In the genomic region with DNA sequence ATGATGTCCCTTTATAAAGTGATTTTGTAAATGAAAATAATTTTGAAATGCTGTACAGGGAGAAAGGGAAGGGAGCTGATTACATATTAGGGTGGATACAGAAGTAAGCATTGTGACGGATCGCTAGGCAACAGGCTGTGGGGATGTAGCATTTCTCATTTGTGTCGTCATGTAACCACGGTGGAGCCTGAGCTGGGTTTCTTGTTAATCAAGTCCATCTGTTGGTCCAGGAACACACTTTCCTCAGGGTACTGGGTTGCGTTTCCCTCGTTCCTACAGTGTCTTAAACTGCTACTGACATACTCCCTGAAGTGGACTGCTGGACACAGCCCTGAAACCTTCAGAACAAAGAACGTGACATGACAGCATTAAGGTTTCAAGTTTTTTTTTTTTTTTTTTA, we compare ENCODE assay signal across 15 mouse cellular contexts. TPM values are rescaled to one million over a fixed set of nuclear protein-coding genes. Genes with fewer than 3 reads are reported as not detected.
DNase-seq lines count a peak whose midpoint lies in the region; ATAC-seq and TF ChIP-seq lines count a peak whose summit lies in the region.
"Had no signal": no experiment of that assay in that cellular context is flagged by ENCODE, and none has a peak within 500 bp of the region (broad histone marks: within the 10 kb centered on the region; RNA-seq: fewer than 3 reads in every experiment).

No protein-coding gene starts in this region.

- H3K27ac ChIP-seq in hindbrain, postnatal 0 days, result no peak overlapping the region
- H3K27ac ChIP-seq in hindbrain, embryonic 13.5 days, result no peak overlapping the region
- no peak overlapping the region for H3K27ac ChIP-seq in neural tube, embryonic 15.5 days (replicated peaks)
- H3K27ac ChIP-seq: macrophage; stomach, postnatal 0 days had no signal

- H3K36me3 ChIP-seq in hindbrain, postnatal 0 days (ENCODE audit: insufficient read depth, low read length), result peaks cover 9% of the 10 kb centered on the region; the same call in 1 of the 2 replicates
- H3K36me3 ChIP-seq in hindbrain, embryonic 13.5 days, result peaks cover 25% of the 10 kb centered on the region
- H3K36me3 ChIP-seq in neural tube, embryonic 15.5 days, result peaks cover 16% of the 10 kb centered on the region

- H3K9ac ChIP-seq in hindbrain, postnatal 0 days (replicated peaks; ENCODE audit: low read length), result no peak overlapping the region
- H3K9ac ChIP-seq in hindbrain, embryonic 13.5 days, result no peak overlapping the region
- no peak overlapping the region for H3K9ac ChIP-seq in neural tube, embryonic 15.5 days (replicated peaks)

- 39% methylated on average over 7 of the region's 7 CpGs for WGBS in hindbrain, postnatal 0 days
- 39% methylated on average over 7 of the region's 7 CpGs for WGBS in hindbrain, embryonic 13.5 days
- 52% methylated on average over 7 of the region's 7 CpGs for WGBS in neural tube, embryonic 15.5 days

- H3K4me1 ChIP-seq in hindbrain, postnatal 0 days (ENCODE audit: insufficient read depth, low read length), result no peaks in the 10 kb centered on the region
- H3K4me1 ChIP-seq in hindbrain, embryonic 13.5 days (replicated peaks), result peaks cover 14% of the 10 kb centered on the region; the same call in 1 of the 2 replicates
- H3K4me1 ChIP-seq in neural tube, embryonic 15.5 days, result 0 out of 2 replicates have a peak, but pooled peaks cover 4% of the 10 kb centered on the region

- no peak overlapping the region for H3K4me2 ChIP-seq in hindbrain, postnatal 0 days (ENCODE audit: low read depth, low read length)
- no peak overlapping the region for H3K4me2 ChIP-seq in hindbrain, embryonic 13.5 days
- no peak overlapping the region for H3K4me2 ChIP-seq in neural tube, embryonic 15.5 days

- no peaks in the 10 kb centered on the region for H3K27me3 ChIP-seq in hindbrain, postnatal 0 days (ENCODE audit: insufficient read depth, low read length)
- no peaks in the 10 kb centered on the region for H3K27me3 ChIP-seq in hindbrain, embryonic 13.5 days
- H3K27me3 ChIP-seq in neural tube, embryonic 15.5 days (replicated peaks), result no peaks in the 10 kb centered on the region

- no peak for ATAC-seq in hindbrain, postnatal 0 days
- no peak for ATAC-seq in hindbrain, embryonic 13.5 days (ENCODE audit: low FRiP score)
- ATAC-seq in neural tube, embryonic 15.5 days (ENCODE audit: low FRiP score), result peak; percentile 17; the same call in 1 of the 2 replicates

- peak; percentile 30 for DNase-seq in hindbrain, postnatal 0 days (ENCODE audit: low spot score)
- peak; percentile 78 for DNase-seq in embryo, embryonic 11 days
- DNase-seq in forelimb bud, embryonic 11.5 days (ENCODE audit: low read depth, low spot score), result peak; percentile 92
- DNase-seq in cerebellum, postnatal 4 days (ENCODE audit: low spot score in 2 of 2), result no peak
- no peak for DNase-seq in cerebellum, adult 9-10 months
- DNase-seq: cerebellum, adult 8-10 months; heart, postnatal 36 days; kidney, adult 11 months; spleen, adult 18-20 months; thymus, postnatal 36 days had no signal

- no peak for TF ChIP-seq CTCF in hindbrain, postnatal 0 days (IDR thresholded peaks at IDR 0.05; ENCODE audit: low read depth)

- no peaks in the 10 kb centered on the region for H3K9me3 ChIP-seq in hindbrain, postnatal 0 days (ENCODE audit: low read length)
- no peaks in the 10 kb centered on the region for H3K9me3 ChIP-seq in hindbrain, embryonic 13.5 days
- H3K9me3 ChIP-seq in neural tube, embryonic 15.5 days (replicated peaks), result no peaks in the 10 kb centered on the region

- H3K4me3 ChIP-seq in hindbrain, postnatal 0 days (ENCODE audit: low read length), result no peak overlapping the region
- H3K4me3 ChIP-seq in hindbrain, embryonic 13.5 days, result no peak overlapping the region
- no peak overlapping the region for H3K4me3 ChIP-seq in neural tube, embryonic 15.5 days (replicated peaks)
- H3K4me3 ChIP-seq: myocyte had no signal

RNA-seq across cellular contexts. Expression of gene Ttc28, which starts 18.6 kb away (rescaled TPM):
- 41.9 and 49.8 TPM in 2 replicates for total RNA-seq in hindbrain, postnatal 0 days (2014; rRNA removed)
- polyA plus RNA-seq in hindbrain, postnatal 0 days (2015; fragmentation: Nextera tagmentation; extraction: Ambion mirVana), result 9.7 and 11.1 TPM in 2 replicates
- polyA plus RNA-seq in hindbrain, embryonic 13.5 days (2015; fragmentation: Nextera tagmentation; extraction: Ambion mirVana), result 20.2 and 22.0 TPM in 2 replicates
- polyA plus RNA-seq in neural tube, embryonic 15.5 days (2015; fragmentation: Nextera tagmentation; extraction: Ambion mirVana), result 18.3 and 18.8 TPM in 2 replicates

RNA-seq across cellular contexts. Expression of gene Chek2, which starts 58.4 kb away (rescaled TPM):
- total RNA-seq in hindbrain, postnatal 0 days (2014; rRNA removed), result 5.5 and 5.6 TPM in 2 replicates
- polyA plus RNA-seq in hindbrain, postnatal 0 days (2015; fragmentation: Nextera tagmentation; extraction: Ambion mirVana), result 5.1 and 7.0 TPM in 2 replicates
- 6.5 and 8.0 TPM in 2 replicates for polyA plus RNA-seq in hindbrain, embryonic 13.5 days (2015; fragmentation: Nextera tagmentation; extraction: Ambion mirVana)
- 6.0 and 13.2 TPM in 2 replicates for polyA plus RNA-seq in neural tube, embryonic 15.5 days (2015; fragmentation: Nextera tagmentation; extraction: Ambion mirVana)

RNA-seq across cellular contexts. Expression of gene Hscb, which starts 58.6 kb away (rescaled TPM):
- 10.0 and 10.5 TPM in 2 replicates for total RNA-seq in hindbrain, postnatal 0 days (2014; rRNA removed)
- polyA plus RNA-seq in hindbrain, postnatal 0 days (2015; fragmentation: Nextera tagmentation; extraction: Ambion mirVana), result 12.0 and 16.4 TPM in 2 replicates
- polyA plus RNA-seq in hindbrain, embryonic 13.5 days (2015; fragmentation: Nextera tagmentation; extraction: Ambion mirVana), result 10.7 and 12.6 TPM in 2 replicates
- polyA plus RNA-seq in neural tube, embryonic 15.5 days (2015; fragmentation: Nextera tagmentation; extraction: Ambion mirVana), result 10.8 and 15.9 TPM in 2 replicates

Comparison
In these comparisons a context has a peak if more than half of its experiments do, and no peak if none do; other contexts are left out.
1. DNase-seq: peak in hindbrain, postnatal 0 days (single experiment), embryo, embryonic 11 days (single experiment) and forelimb bud, embryonic 11.5 days (single experiment); none in cerebellum, postnatal 4 days (0 of 2) and cerebellum, adult 9-10 months (single experiment).